Mouse (Mus musculus) heart, postnatal 0 days (tissue): ENCODE measurements around the gene Rplp2. TPM values are rescaled to one million over a fixed set of nuclear protein-coding genes. Genes with fewer than 3 reads are reported as not detected.

Experiments used
- ATAC-seq: fragments of 200-750 bp; cut with Nextera tagmentation; 2 replicates; pipeline ENCODE4 v1.8.0; 2017; ENCODE audit warnings: low read depth, moderate number of reproducible peaks, moderate library complexity; ENCODE audit not compliant: insufficient read depth
- DNase-seq: peaks from one replicate; pipeline ENCODE4 v3.0.0-alpha.2; 2016; ENCODE audit warnings: low spot score
- H3K27ac ChIP-seq: fragments of 300-500 bp; sonication (generic); 2 replicates; pipeline ENCODE4 v1.5.1; 2014; ENCODE audit warnings: low read depth, mild to moderate bottlenecking
- H3K27me3 ChIP-seq: fragments of 300-500 bp; sonication (generic); 2 replicates; pipeline ENCODE4 v1.6.1; 2014; ENCODE audit warnings: low read length, mixed read lengths; ENCODE audit not compliant: control insufficient read depth, insufficient read depth
- H3K36me3 ChIP-seq: fragments of 300-500 bp; sonication (generic); replicated peaks from 2 replicates; pipeline ENCODE4 v1.6.1; 2014; ENCODE audit warnings: low read length, mixed read lengths; ENCODE audit not compliant: control insufficient read depth, insufficient read depth
- H3K4me1 ChIP-seq: fragments of 300-500 bp; sonication (generic); 2 replicates; pipeline ENCODE4 v1.6.1; 2014; ENCODE audit warnings: antibody characterized with exemption; ENCODE audit not compliant: control insufficient read depth, insufficient read depth
- H3K4me2 ChIP-seq: fragments of 300-500 bp; sonication (generic); 2 replicates; pipeline ENCODE4 v1.6.1; 2014; ENCODE audit warnings: low read depth, mild to moderate bottlenecking, low read length, moderate library complexity
- H3K4me3 ChIP-seq: fragments of 300-500 bp; sonication (generic); 2 replicates; pipeline ENCODE4 v1.5.1; 2014; ENCODE audit warnings: low read depth, low read length
- H3K9ac ChIP-seq: fragments of 300-500 bp; sonication (generic); replicated peaks from 2 replicates; pipeline ENCODE4 v1.6.1; 2014; ENCODE audit warnings: low read depth, low read length, mixed read lengths
- H3K9me3 ChIP-seq: fragments of 300-500 bp; sonication (generic); replicated peaks from 2 replicates; pipeline ENCODE4 v1.6.1; 2016; ENCODE audit warnings: low read length; ENCODE audit not compliant: control insufficient read depth
- CTCF ChIP-seq: IDR thresholded peaks from 2 replicates; pipeline ENCODE4 v1.5.1; 2016; ENCODE audit warnings: antibody characterized with exemption, control low read depth, low read depth
- EP300 ChIP-seq: IDR thresholded peaks from 2 replicates; pipeline ENCODE4 v1.6.1; 2016; ENCODE audit warnings: antibody characterized with exemption, low read depth
- WGBS: fragments of 180-500 bp; shearing (Covaris S2); extraction: QIAGEN DNeasy Blood & Tissue Kit; methylation state at CpG from one replicate; pipeline ENCODE4 v1.1.7; 2014; 5-methylcytosine and 5-hydroxymethylcytosine counted together
- polyA plus RNA-seq: library from polyadenylated mRNA; unstranded; fragments of >200 nt; fragmentation: Nextera tagmentation; extraction: Ambion mirVana; gene quantifications from 2 replicates; pipeline ENCODE4 v1.2.1, GENCODE M21; 2015
- total RNA-seq: library from RNA; depleted of rRNA; stranded (reverse); fragments of >200 nt; gene quantifications from 2 replicates; pipeline ENCODE4 v1.2.3, GENCODE M21; 2014; ENCODE audit warnings: low replicate concordance

The Rplp2 gene
- total and polyA plus RNA-seq, 2 experiments from 2014 or later, result 309 to 880 TPM

GRCm38 (mm10) chr7:141428701-141429100, 18.5 kb upstream of the Rplp2 start:
- WGBS, result 56% methylated on average over 5 of the region's 5 CpGs
- no peak for TF ChIP-seq CTCF
- TF ChIP-seq EP300, result no peak
- no peak overlapping the region for H3K27ac ChIP-seq
- no peaks in the 10 kb centered on the region for H3K9me3 ChIP-seq
- H3K36me3 ChIP-seq, result peaks cover 20% of the 10 kb centered on the region
- peaks cover 5% of the 10 kb centered on the region; the same call in 1 of the 2 replicates for H3K4me1 ChIP-seq
- H3K27me3 ChIP-seq, result no peaks in the 10 kb centered on the region
- H3K4me2 ChIP-seq, result no peak overlapping the region
- H3K9ac ChIP-seq, result no peak overlapping the region
- DNase-seq, result no peak
- H3K4me3 ChIP-seq, result no peak overlapping the region
- ATAC-seq, result no peak

GRCm38 (mm10) chr7:141429310-141429709, 17.9 kb upstream of the Rplp2 start, which contains the start of gene Cend1:
Cend1 (minus strand) TSS chr7:141429491.
- Histone ChIP-seq H3K4me3 (no peak within 1 kb of the TSS), H3K27ac (no peak within 1 kb of the TSS)
- ATAC-seq, result 0 out of 2 replicates have a peak, but pooled peaks have one; percentile 14

GRCm38 (mm10) chr7:141429840-141430584, 17.2 kb upstream of the Rplp2 start:
- DNase-seq (no peak), ATAC-seq (no peak)
- Histone ChIP-seq H3K9ac (peak overlapping the region; percentile 9; the same call in 1 of the 2 replicates), H3K27me3 (no peaks in the 10 kb centered on the region), H3K27ac (no peak overlapping the region), H3K4me3 (no peak overlapping the region), H3K9me3 (no peaks in the 10 kb centered on the region), H3K4me1 (peaks cover 17% of the 10 kb centered on the region), H3K36me3 (peaks cover 20% of the 10 kb centered on the region), H3K4me2 (no peak overlapping the region)
- WGBS, result 44% methylated on average over 9 of the region's 9 CpGs
- no peak for TF ChIP-seq EP300
- TF ChIP-seq CTCF, result no peak

More at GRCm38 (mm10) chr7:141429310-141429709, 17.9 kb upstream of the Rplp2 start, which contains the start of gene Cend1:
- Histone ChIP-seq H3K4me1 (peaks cover 10% of the 10 kb centered on the region), H3K9me3 (no peaks in the 10 kb centered on the region), H3K4me2 (peak within 1 kb of the TSS; percentile 29), H3K27me3 (no peaks in the 10 kb centered on the region), H3K36me3 (peaks cover 20% of the 10 kb centered on the region), H3K9ac (peak within 1 kb of the TSS; percentile 9; the same call in 1 of the 2 replicates)
- TF ChIP-seq EP300 (no peak), CTCF (no peak)
- no peak for DNase-seq
- 8% methylated on average over 19 of the region's 19 CpGs for WGBS

DNA sequence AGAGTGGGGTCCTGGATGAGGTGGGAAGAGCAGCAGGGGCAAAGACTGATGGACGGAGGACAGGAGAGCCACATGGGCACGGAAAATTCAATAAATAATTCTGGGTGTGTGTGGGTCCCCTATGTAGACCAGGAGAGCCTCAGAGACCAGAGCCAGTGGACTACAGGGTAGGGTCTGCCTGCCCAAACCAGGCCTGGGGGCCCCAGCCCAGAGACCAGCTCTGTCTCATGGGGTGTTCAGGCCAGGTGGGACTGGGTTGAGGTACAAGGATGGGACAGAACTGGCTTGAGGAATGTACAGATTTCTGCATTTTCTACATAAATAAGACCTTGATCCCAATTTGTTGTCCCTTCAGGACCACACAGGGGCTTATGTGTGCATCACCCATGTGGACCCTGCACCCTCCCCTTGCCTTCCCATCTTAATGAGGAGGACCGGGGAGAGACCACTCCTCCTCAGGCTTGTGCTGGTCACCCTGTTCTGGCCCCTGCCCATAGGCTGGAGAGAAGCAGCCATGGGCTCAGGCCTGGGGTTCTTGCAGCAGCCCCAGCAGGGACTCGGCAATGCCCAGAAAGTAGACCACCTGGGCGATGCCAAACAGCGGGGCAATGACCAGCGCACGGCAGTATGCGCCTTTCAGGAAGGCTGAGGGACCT, 16.5 kb upstream of the Rplp2 start:
- Histone ChIP-seq H3K4me2 (no peak overlapping the region), H3K27me3 (no peaks in the 10 kb centered on the region), H3K36me3 (peaks cover 20% of the 10 kb centered on the region), H3K4me3 (no peak overlapping the region), H3K9ac (peak overlapping the region; percentile 9; the same call in 1 of the 2 replicates), H3K27ac (no peak overlapping the region), H3K4me1 (peaks cover 21% of the 10 kb centered on the region), H3K9me3 (no peaks in the 10 kb centered on the region)
- TF ChIP-seq EP300, result no peak
- TF ChIP-seq CTCF, result no peak
- WGBS, result 86% methylated on average over 9 of the region's 9 CpGs
- DNase-seq, result no peak
- ATAC-seq, result no peak

DNA sequence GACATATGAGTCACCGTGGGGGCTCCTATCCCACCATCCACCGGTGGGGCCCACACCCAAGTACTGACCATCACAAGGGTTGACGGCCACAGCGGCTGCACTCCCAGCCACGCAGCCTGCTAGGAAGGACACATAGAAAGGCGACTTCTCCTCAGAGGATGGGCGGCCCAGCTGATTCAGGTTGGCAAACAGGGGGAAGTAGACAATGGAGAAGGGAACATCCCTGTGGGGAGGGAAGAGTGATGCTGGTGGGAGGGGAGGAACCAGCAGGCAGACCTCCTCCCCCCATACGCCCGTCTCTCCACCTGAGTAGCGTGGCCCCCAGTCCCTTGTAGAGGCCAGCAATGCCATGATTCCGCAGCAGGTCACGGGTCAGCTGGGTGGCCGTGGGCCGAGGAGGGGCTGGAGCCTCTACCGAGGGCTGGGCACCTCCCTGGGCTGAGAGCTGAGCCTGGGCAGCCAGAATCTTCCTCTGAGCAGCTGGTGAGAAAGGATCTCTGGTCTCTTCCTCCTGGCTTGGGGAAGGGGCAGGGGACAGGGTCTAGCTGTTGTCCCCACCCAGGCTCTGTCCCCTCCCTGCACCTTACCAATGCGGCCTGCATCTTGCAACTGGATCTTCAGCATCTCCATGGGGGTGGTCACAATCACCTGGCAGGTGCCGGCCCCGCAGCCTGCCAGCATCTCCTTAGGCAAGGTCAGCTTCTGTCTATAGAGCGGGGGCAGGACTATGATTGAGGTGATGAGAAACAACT, 15.6 kb upstream of the Rplp2 start:
- 89% methylated on average over 19 of the region's 19 CpGs for WGBS
- no peak overlapping the region for H3K27ac ChIP-seq
- no peaks in the 10 kb centered on the region for H3K9me3 ChIP-seq
- no peak for TF ChIP-seq EP300
- no peak for TF ChIP-seq CTCF
- peaks cover 20% of the 10 kb centered on the region for H3K36me3 ChIP-seq
- no peak for ATAC-seq
- H3K4me3 ChIP-seq, result no peak overlapping the region
- no peak overlapping the region for H3K4me2 ChIP-seq
- no peaks in the 10 kb centered on the region for H3K27me3 ChIP-seq
- no peak for DNase-seq
- H3K4me1 ChIP-seq, result peaks cover 24% of the 10 kb centered on the region
- H3K9ac ChIP-seq, result no peak overlapping the region
